Mouse (Mus musculus): Measurements from ENCODE around the gene Yap1. TPM values are rescaled to one million over a fixed set of nuclear protein-coding genes. Genes with fewer than 3 reads are reported as not detected.

The Yap1 gene
- polyA plus RNA-seq, 1 experiment from 2014 or later = 66.6 TPM

DNA sequence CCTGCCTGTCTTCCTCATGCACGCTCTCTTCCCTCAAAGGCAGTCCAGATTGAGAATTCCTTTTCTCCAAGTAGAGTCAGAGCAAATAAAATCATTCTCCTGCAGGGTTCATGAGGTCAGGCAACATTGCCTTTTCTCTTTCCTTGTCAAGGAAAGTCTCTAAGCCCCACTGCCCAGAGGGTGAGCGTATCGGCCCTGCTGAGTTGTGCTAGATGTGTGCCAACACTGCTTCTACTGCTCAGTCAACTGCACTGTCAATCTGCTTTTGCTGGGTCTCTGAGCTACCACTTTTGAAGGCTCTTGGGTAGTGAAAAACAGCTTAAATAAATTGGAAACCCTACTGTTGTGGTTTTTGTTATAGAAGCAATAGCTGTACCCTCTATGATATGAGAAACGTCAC, 56.5 kb downstream of the Yap1 start:
- peaks cover 74% of the 10 kb centered on the region for H3K36me3 ChIP-seq
- WGBS = 89% methylated on average over 4 of the region's 4 CpGs

GRCm38 (mm10) chr9:7943796-7944462, 60.5 kb downstream of the Yap1 start:
- H3K9me3 ChIP-seq = no peaks in the 10 kb centered on the region
- no peak overlapping the region for H3K4me2 ChIP-seq (replicated peaks)
- no peak overlapping the region for H3K4me3 ChIP-seq
- ATAC-seq (ENCODE audit: insufficient number of reproducible peaks, insufficient read depth, low FRiP score, low TSS enrichment) = no peak
- peak overlapping the region; percentile 25; the same call in 1 of the 2 replicates for H3K27ac ChIP-seq
- no peaks in the 10 kb centered on the region for H3K27me3 ChIP-seq
- no peak overlapping the region for H3K9ac ChIP-seq
- H3K36me3 ChIP-seq = peaks cover 58% of the 10 kb centered on the region
- WGBS = 88% methylated on average over 7 of the region's 7 CpGs
- no peaks in the 10 kb centered on the region for H3K4me1 ChIP-seq

More for the DNA sequence above, 56.5 kb downstream of the Yap1 start:
- Histone ChIP-seq H3K4me2 (replicated peaks) (no peak overlapping the region), H3K4me1 (no peaks in the 10 kb centered on the region), H3K9me3 (no peaks in the 10 kb centered on the region), H3K27me3 (no peaks in the 10 kb centered on the region), H3K4me3 (no peak overlapping the region), H3K27ac (no peak overlapping the region), H3K9ac (no peak overlapping the region)
- no peak for ATAC-seq (ENCODE audit: insufficient number of reproducible peaks, insufficient read depth, low FRiP score, low TSS enrichment)

DNA sequence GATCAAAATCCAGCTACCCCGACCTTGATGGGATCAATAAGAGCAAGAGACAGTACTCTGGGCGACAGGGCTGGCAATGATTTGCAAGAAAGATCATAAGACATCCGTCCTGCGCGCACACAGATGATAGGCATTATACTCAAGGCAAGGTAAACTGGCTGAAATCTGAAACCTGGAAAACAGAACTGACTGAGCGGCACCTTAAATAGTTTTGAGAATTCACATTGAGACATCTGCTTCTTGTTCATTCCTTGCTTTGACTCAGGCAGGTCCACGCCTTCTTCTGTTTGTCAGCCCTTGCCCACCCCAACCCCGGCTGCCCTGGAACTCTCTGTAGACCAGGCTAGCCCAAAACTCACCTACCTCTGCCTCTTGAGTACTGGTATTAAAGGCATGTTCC, 61.7 kb downstream of the Yap1 start:
- H3K4me1 ChIP-seq = no peaks in the 10 kb centered on the region
- no peak overlapping the region for H3K4me3 ChIP-seq
- WGBS = 48% methylated on average over 8 of the region's 8 CpGs
- ATAC-seq (ENCODE audit: insufficient number of reproducible peaks, insufficient read depth, low FRiP score, low TSS enrichment) = no peak
- H3K36me3 ChIP-seq = peaks cover 57% of the 10 kb centered on the region
- no peak overlapping the region for H3K27ac ChIP-seq
- no peak overlapping the region for H3K4me2 ChIP-seq (replicated peaks)
- H3K27me3 ChIP-seq = no peaks in the 10 kb centered on the region
- H3K9me3 ChIP-seq = no peaks in the 10 kb centered on the region
- no peak overlapping the region for H3K9ac ChIP-seq

- peaks cover 72% of the 10 kb centered on the region for H3K36me3 ChIP-seq
- no peak overlapping the region for H3K4me2 ChIP-seq (replicated peaks)
- H3K27me3 ChIP-seq = no peaks in the 10 kb centered on the region
- H3K4me3 ChIP-seq = no peak overlapping the region
- no peak overlapping the region for H3K27ac ChIP-seq
- WGBS = 92% methylated on average over 4 of the region's 4 CpGs
- H3K9me3 ChIP-seq = no peaks in the 10 kb centered on the region
- no peaks in the 10 kb centered on the region for H3K4me1 ChIP-seq
- no peak overlapping the region for H3K9ac ChIP-seq
- no peak for ATAC-seq (ENCODE audit: insufficient number of reproducible peaks, insufficient read depth, low FRiP score, low TSS enrichment)
Measured at GRCm38 (mm10) chr9:7940075-7940474, 64.3 kb downstream of the Yap1 start.

GRCm38 (mm10) chr9:7934419-7934818, 70.0 kb downstream of the Yap1 start:
- Histone ChIP-seq H3K9me3 (peaks cover 22% of the 10 kb centered on the region), H3K27me3 (no peaks in the 10 kb centered on the region), H3K4me1 (no peaks in the 10 kb centered on the region), H3K4me3 (no peak overlapping the region), H3K9ac (no peak overlapping the region), H3K36me3 (peaks cover 91% of the 10 kb centered on the region), H3K27ac (no peak overlapping the region), H3K4me2 (replicated peaks) (no peak overlapping the region)
- no peak for ATAC-seq (ENCODE audit: insufficient number of reproducible peaks, insufficient read depth, low FRiP score, low TSS enrichment)
- WGBS = 96% methylated on average over 10 of the region's 10 CpGs

DNA sequence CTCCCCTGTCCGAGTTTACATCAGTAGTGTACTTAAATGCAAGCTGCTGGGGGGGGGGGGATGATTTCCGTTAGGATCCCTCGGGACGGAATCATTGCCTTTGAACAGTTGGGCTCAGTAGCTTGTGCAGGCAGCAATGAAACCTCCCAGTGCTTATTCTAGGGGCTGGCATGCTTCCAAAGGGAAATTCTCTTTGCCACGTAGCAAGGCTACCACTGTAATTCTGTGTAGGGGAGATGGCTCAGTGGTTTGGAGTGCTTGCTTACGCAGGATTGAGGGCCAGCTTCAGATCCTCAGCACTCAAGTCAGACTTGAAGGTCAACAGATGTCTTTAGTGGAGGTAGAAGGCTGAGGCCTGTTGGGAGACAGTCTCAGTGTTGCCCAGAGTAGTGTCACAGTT, 74.8 kb downstream of the Yap1 start:
- no peak overlapping the region for H3K4me2 ChIP-seq (replicated peaks)
- peaks cover 72% of the 10 kb centered on the region for H3K36me3 ChIP-seq
- no peak overlapping the region for H3K4me3 ChIP-seq
- H3K27ac ChIP-seq = no peak overlapping the region
- H3K27me3 ChIP-seq = no peaks in the 10 kb centered on the region
- H3K9ac ChIP-seq = no peak overlapping the region
- peaks cover 22% of the 10 kb centered on the region for H3K9me3 ChIP-seq
- no peak for ATAC-seq (ENCODE audit: insufficient number of reproducible peaks, insufficient read depth, low FRiP score, low TSS enrichment)
- no peaks in the 10 kb centered on the region for H3K4me1 ChIP-seq
- 80% methylated on average over 6 of the region's 6 CpGs for WGBS

- no peaks in the 10 kb centered on the region for H3K4me1 ChIP-seq
- ATAC-seq (ENCODE audit: insufficient number of reproducible peaks, insufficient read depth, low FRiP score, low TSS enrichment) = no peak
- no peak overlapping the region for H3K4me2 ChIP-seq (replicated peaks)
- H3K9ac ChIP-seq = no peak overlapping the region
- H3K4me3 ChIP-seq = no peak overlapping the region
- 90% methylated on average over 3 of the region's 3 CpGs for WGBS
- no peak overlapping the region for H3K27ac ChIP-seq
- no peaks in the 10 kb centered on the region for H3K27me3 ChIP-seq
- peaks cover 69% of the 10 kb centered on the region for H3K36me3 ChIP-seq
- peaks cover 15% of the 10 kb centered on the region; the same call in 1 of the 2 replicates for H3K9me3 ChIP-seq
Measured at GRCm38 (mm10) chr9:7928866-7929265, 75.5 kb downstream of the Yap1 start.

- peaks cover 64% of the 10 kb centered on the region for H3K36me3 ChIP-seq
- H3K9me3 ChIP-seq = peaks cover 13% of the 10 kb centered on the region; the same call in 1 of the 2 replicates
- H3K27me3 ChIP-seq = no peaks in the 10 kb centered on the region
- no peak overlapping the region for H3K9ac ChIP-seq
- WGBS = 89% methylated on average over 3 of the region's 3 CpGs
- H3K27ac ChIP-seq = no peak overlapping the region
- no peak overlapping the region for H3K4me2 ChIP-seq (replicated peaks)
- H3K4me1 ChIP-seq = no peaks in the 10 kb centered on the region
- no peak overlapping the region for H3K4me3 ChIP-seq
- ATAC-seq (ENCODE audit: insufficient number of reproducible peaks, insufficient read depth, low FRiP score, low TSS enrichment) = no peak
Measured at GRCm38 (mm10) chr9:7928207-7928793, 76.1 kb downstream of the Yap1 start.

- H3K36me3 ChIP-seq = no peaks in the 10 kb centered on the region
- no peaks in the 10 kb centered on the region; the same call in 1 of the 2 replicates for H3K4me1 ChIP-seq
- H3K4me3 ChIP-seq = no peak overlapping the region
- H3K9me3 ChIP-seq = no peaks in the 10 kb centered on the region
- no peaks in the 10 kb centered on the region for H3K27me3 ChIP-seq
- 52% methylated on average over 8 of the region's 8 CpGs for WGBS
- H3K4me2 ChIP-seq (replicated peaks) = peak overlapping the region; percentile 41
- ATAC-seq (ENCODE audit: insufficient number of reproducible peaks, insufficient read depth, low FRiP score, low TSS enrichment) = no peak
- no peak overlapping the region for H3K9ac ChIP-seq
- no peak overlapping the region for H3K27ac ChIP-seq
Measured at GRCm38 (mm10) chr9:7914925-7915324, 89.5 kb downstream of the Yap1 start.

GRCm38 (mm10) chr9:7914487-7914886, 89.9 kb downstream of the Yap1 start:
- peak; percentile 88 for ATAC-seq (ENCODE audit: insufficient number of reproducible peaks, insufficient read depth, low FRiP score, low TSS enrichment)
- WGBS = 2% methylated on average over 11 of the region's 11 CpGs
- Histone ChIP-seq H3K27me3 (no peaks in the 10 kb centered on the region), H3K4me2 (replicated peaks) (peak overlapping the region; percentile 41), H3K9me3 (no peaks in the 10 kb centered on the region), H3K4me3 (no peak overlapping the region), H3K36me3 (no peaks in the 10 kb centered on the region), H3K27ac (no peak overlapping the region), H3K4me1 (no peaks in the 10 kb centered on the region; the same call in 1 of the 2 replicates), H3K9ac (no peak overlapping the region)

DNA sequence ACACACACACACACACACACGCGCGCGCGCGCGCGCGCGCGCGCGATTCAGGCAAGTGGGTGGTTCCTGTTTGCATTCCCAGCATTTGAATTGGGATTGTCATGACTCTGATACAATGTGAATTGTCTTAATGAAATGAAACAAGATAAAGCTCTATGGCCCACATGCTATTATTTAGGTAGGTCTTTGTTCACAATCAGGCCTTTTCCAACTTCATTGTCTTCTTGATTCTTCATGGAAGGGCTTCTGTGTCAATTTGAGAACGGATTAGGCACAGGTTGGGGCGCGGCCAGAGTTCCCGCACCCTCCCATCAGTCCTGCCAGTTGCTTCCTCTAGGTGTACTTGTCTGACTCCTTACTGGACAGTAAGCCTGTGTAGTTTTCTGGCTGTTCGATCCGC, 90.4 kb downstream of the Yap1 start:
- no peak overlapping the region for H3K27ac ChIP-seq
- ATAC-seq (ENCODE audit: insufficient number of reproducible peaks, insufficient read depth, low FRiP score, low TSS enrichment) = no peak
- H3K9me3 ChIP-seq = no peaks in the 10 kb centered on the region
- no peaks in the 10 kb centered on the region for H3K27me3 ChIP-seq
- no peak overlapping the region for H3K4me3 ChIP-seq
- WGBS = 46% methylated on average over 19 of the region's 19 CpGs
- no peaks in the 10 kb centered on the region; the same call in 1 of the 2 replicates for H3K4me1 ChIP-seq
- peak overlapping the region; percentile 41 for H3K4me2 ChIP-seq (replicated peaks)
- H3K36me3 ChIP-seq = no peaks in the 10 kb centered on the region
- H3K9ac ChIP-seq = no peak overlapping the region

DNA sequence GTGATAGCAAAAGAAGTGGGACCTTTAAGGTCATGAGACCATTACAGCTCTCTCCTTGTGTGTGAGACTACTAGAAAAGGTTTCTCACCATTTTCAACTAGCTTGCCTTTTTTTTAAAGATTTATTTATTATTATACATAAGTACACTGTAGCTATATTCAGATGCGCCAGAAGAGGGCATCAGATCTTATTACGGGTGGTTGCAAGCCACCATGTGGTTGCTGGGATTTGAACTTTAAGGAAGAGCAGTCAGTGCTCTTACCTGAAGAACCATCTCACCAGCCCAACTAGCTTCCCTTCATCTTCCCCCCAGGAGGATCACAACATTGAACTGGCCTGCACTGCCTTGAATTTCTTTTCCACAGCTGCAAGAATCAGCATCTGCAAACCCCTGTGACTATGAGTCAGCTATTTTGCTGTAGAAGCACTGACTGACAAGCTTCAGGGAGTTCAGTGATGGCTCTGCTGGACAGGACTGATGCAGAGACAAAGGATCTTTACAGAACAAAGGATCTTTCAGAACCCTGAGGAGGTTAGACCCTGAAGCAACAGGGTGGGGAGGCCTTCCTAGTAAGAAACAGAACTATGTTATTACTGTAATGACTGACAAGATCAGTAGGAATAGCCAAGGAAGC, 96.9 kb downstream of the Yap1 start:
- no peak for ATAC-seq (ENCODE audit: insufficient number of reproducible peaks, insufficient read depth, low FRiP score, low TSS enrichment)
- Histone ChIP-seq H3K9me3 (no peaks in the 10 kb centered on the region), H3K4me3 (no peak overlapping the region), H3K4me1 (peaks cover 11% of the 10 kb centered on the region; the same call in 1 of the 2 replicates), H3K9ac (no peak overlapping the region), H3K27me3 (no peaks in the 10 kb centered on the region), H3K4me2 (replicated peaks) (no peak overlapping the region), H3K27ac (no peak overlapping the region), H3K36me3 (no peaks in the 10 kb centered on the region)
- 77% methylated on average over 2 of the region's 2 CpGs for WGBS

Data from embryonic facial prominence, embryonic 12.5 days (tissue).